Mouse (Mus musculus) MEL (cell line): ENCODE measurements around the gene Slc39a1.

Experiments
- CHD2 ChIP-seq: IDR thresholded peaks from 2 replicates; pipeline ENCODE4 v1.6.1; 2011; ENCODE audit warnings: low read length, improper control_type of control experiment
- CTCF ChIP-seq, 3 experiments: IDR thresholded peaks in 2 of 3; conservative IDR thresholded peaks in 1 of 3; 2 replicates each; pipeline ENCODE4 v1.5.1; 2011 to 2012; ENCODE audit warnings: low read length in 3 of 3, low read depth in 2 of 3, mild to moderate bottlenecking in 2 of 3, improper control_type of control experiment in 1 of 3, inconsistent platforms in 1 of 3, mixed read lengths in 1 of 3, moderate library complexity in 1 of 3; ENCODE audit not compliant: control insufficient read depth in 1 of 3, insufficient read depth in 1 of 3, poor library complexity in 1 of 3, severe bottlenecking in 1 of 3
- GABPA ChIP-seq: IDR thresholded peaks from 2 replicates; pipeline ENCODE4 v1.6.1; 2012; ENCODE audit warnings: low read depth, mild to moderate bottlenecking, inconsistent platforms, low read length, improper control_type of control experiment, moderate library complexity
- NELFE ChIP-seq: IDR thresholded peaks from 2 replicates; pipeline ENCODE4 v1.6.1; 2011; ENCODE audit warnings: low read depth, low read length, improper control_type of control experiment
- POLR2A ChIP-seq, 2 experiments: IDR thresholded peaks; 2 replicates each; pipeline ENCODE4 v1.6.1; 2011 to 2012; ENCODE audit warnings: low read length in 2 of 2, mild to moderate bottlenecking in 2 of 2, control low read depth in 1 of 2, improper control_type of control experiment in 1 of 2, low read depth in 1 of 2, moderate library complexity in 1 of 2; ENCODE audit not compliant: control insufficient read depth in 1 of 2, insufficient read depth in 1 of 2, poor library complexity in 1 of 2
- RAD21 ChIP-seq: IDR thresholded peaks from 2 replicates; pipeline ENCODE4 v1.6.1; 2011; ENCODE audit warnings: mild to moderate bottlenecking, low read depth, low read length, improper control_type of control experiment
- SIN3A ChIP-seq: IDR thresholded peaks from 2 replicates; pipeline ENCODE4 v1.6.1; 2012; ENCODE audit warnings: low read length, improper control_type of control experiment, inconsistent platforms
- ZNF384 ChIP-seq: IDR thresholded peaks from 2 replicates; pipeline ENCODE4 v1.6.1; 2012; ENCODE audit warnings: low read depth, mild to moderate bottlenecking, inconsistent platforms, low read length, improper control_type of control experiment

GRCm38 (mm10) chr3:90264687-90265033, 16.7 kb downstream of the Slc39a1 start:
- TF ChIP-seq SIN3A: no peak
- TF ChIP-seq POLR2A (IDR thresholded peaks at IDR 0.05; ENCODE audit: control insufficient read depth in 1 of 2, insufficient read depth in 1 of 2, low read depth in 1 of 2, low read length in 2 of 2, poor library complexity in 1 of 2): no peak
- TF ChIP-seq GABPA: no peak
- TF ChIP-seq ZNF384: no peak
- no peak for TF ChIP-seq RAD21
- TF ChIP-seq CHD2: no peak
- no peak; a peak in 1 of 6 replicates for TF ChIP-seq CTCF (IDR thresholded peaks at IDR 0.05 in 2 of 3, conservative IDR thresholded peaks at IDR 0.05 in 1 of 3; ENCODE audit: control insufficient read depth in 1 of 3, insufficient read depth in 1 of 3, low read depth in 2 of 3, low read length in 3 of 3, poor library complexity in 1 of 3, severe bottlenecking in 1 of 3)
- no peak for TF ChIP-seq NELFE
